Mouse (Mus musculus) lung, adult 10 weeks (tissue): ENCODE measurements around the gene Kcng1. TPM values are rescaled to one million over a fixed set of nuclear protein-coding genes. Genes with fewer than 3 reads are reported as not detected.

Source experiments
- polyA plus RNA-seq: library from polyadenylated mRNA; stranded (reverse); fragments of 350-450 nt; fragmentation: Illumina TruSeq; extraction: RNeasy Lipid Tissue Mini Kit (QIAGEN cat#74804); gene quantifications from one replicate; pipeline ENCODE4 v1.2.3, GENCODE M21; 2014; ENCODE audit warnings: low read depth, low replicate concordance; ENCODE audit not compliant: insufficient read depth

Kcng1 gene
- polyA plus RNA-seq = 0.10 TPM

DNA sequence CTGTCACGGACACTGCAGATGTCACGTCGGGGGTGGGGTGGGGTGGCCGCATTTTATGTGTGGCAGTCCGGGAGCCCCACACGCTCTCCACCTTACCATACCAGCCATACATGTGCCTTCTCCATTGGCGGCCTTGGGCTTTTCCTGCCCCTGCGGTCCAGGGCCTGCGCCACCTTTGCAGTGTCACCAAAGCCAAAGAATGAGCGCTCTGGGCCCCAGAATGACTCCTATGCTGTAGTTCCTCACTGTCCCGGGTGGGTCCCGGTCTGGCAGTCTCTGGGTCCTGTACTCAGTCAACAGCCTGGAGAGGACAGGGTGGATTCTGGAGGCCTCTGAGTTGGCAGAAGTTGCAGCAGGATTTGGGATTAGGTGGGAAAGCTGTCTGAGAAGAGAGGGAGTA, at the start of gene Kcng1:
TSS of gene Kcng1 (minus strand) at position 155 of the 400 bp plus-strand sequence.

DNA sequence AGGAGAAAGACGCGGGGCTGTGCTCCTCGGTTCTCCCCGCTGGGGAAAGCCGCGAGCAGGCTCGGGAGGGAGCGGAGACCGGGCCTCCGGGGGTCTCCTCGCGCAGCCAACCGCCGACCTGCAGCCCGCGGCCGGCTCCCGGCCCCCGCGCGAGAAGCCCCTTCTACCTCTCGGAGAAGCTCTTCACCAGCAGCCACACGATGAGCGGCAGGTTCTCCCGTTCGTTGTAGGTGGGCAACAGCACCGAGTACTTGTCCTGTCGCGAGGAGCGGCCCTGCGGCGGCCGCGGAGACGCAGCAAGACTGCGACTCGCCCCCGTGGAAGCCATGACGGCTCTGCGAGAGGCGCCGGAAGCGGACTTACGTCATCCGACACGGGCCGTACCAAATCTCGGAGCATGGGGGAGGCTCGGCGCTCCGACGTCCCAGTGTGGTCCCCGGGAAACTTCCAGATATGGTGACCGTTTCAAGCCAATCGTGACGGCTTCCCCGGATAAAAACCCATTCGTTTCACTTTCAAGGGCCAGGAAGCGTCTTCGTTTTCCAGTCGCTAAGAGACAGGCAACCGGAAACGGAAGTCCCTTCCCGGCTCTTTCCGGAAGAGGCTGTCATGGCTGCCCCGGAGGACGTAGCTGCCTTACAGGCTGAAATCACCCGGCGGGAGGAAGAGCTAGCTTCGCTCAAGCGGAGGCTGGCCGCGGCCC, 51.4 kb downstream of the Kcng1 start, which contains the start of the genes Gm20716, Dpm1 and Mocs3:
TSS of gene Gm20716 (minus strand) at position 339 of the 703 bp plus-strand sequence.
TSS of gene Dpm1 (minus strand) at position 566 of the 703 bp plus-strand sequence.
TSS of gene Mocs3 (plus strand) at position 597 of the 703 bp plus-strand sequence.

Other genes with a start within 250 kb of the Kcng1 start
- 21.6 TPM for gene Pard6b, start 200.7 kb downstream of the Kcng1 start, polyA plus RNA-seq
- 0.91 TPM for gene Adnp, start 74.6 kb downstream of the Kcng1 start, polyA plus RNA-seq
- gene Gm20716, start 51.4 kb downstream of the Kcng1 start, polyA plus RNA-seq = 23.3 TPM
- gene Dpm1, start 51.1 kb downstream of the Kcng1 start, polyA plus RNA-seq = 74.4 TPM
- gene Mocs3, start 51.1 kb downstream of the Kcng1 start, polyA plus RNA-seq = 3.7 TPM